Mouse (Mus musculus): ENCODE measurements around the gene Banp. TPM values are rescaled to one million over a fixed set of nuclear protein-coding genes. Genes with fewer than 3 reads are reported as not detected.

The Banp gene
- total and polyA plus RNA-seq, 2 experiments from 2014 or later, result 10.6 to 27.9 TPM

- no peak overlapping the region for H3K9ac ChIP-seq (replicated peaks; ENCODE audit: low read depth, low read length)
- no peak overlapping the region for H3K4me3 ChIP-seq (ENCODE audit: low read depth, low read length)
- H3K27me3 ChIP-seq (ENCODE audit: control insufficient read depth, insufficient read depth, low read length), result no peaks in the 10 kb centered on the region
- no peak for ATAC-seq (ENCODE audit: insufficient read depth, low read depth)
- no peak for TF ChIP-seq CTCF (IDR thresholded peaks at IDR 0.05; ENCODE audit: low read depth)
- no peak for TF ChIP-seq EP300 (IDR thresholded peaks at IDR 0.05; ENCODE audit: low read depth)
- H3K9me3 ChIP-seq (replicated peaks; ENCODE audit: control insufficient read depth, low read length), result no peaks in the 10 kb centered on the region
- H3K36me3 ChIP-seq (replicated peaks; ENCODE audit: control insufficient read depth, insufficient read depth, low read length), result peaks cover 64% of the 10 kb centered on the region
- no peak overlapping the region for H3K27ac ChIP-seq (ENCODE audit: low read depth)
- H3K4me1 ChIP-seq (ENCODE audit: control insufficient read depth, insufficient read depth), result no peaks in the 10 kb centered on the region
- H3K4me2 ChIP-seq (ENCODE audit: low read depth, low read length), result no peak overlapping the region
- 78% methylated on average over 4 of the region's 4 CpGs for WGBS
- DNase-seq (ENCODE audit: low spot score), result no peak
Observed at GRCm38 (mm10) chr8:121998631-121999030, 49.1 kb downstream of the Banp start.

GRCm38 (mm10) chr8:121999211-121999610 is 49.7 kb downstream of the Banp start:
- H3K4me1 ChIP-seq (ENCODE audit: control insufficient read depth, insufficient read depth), result no peaks in the 10 kb centered on the region
- H3K4me2 ChIP-seq (ENCODE audit: low read depth, low read length), result no peak overlapping the region
- H3K4me3 ChIP-seq (ENCODE audit: low read depth, low read length), result no peak overlapping the region
- H3K9ac ChIP-seq (replicated peaks; ENCODE audit: low read depth, low read length), result no peak overlapping the region
- peaks cover 66% of the 10 kb centered on the region for H3K36me3 ChIP-seq (replicated peaks; ENCODE audit: control insufficient read depth, insufficient read depth, low read length)
- WGBS, result 73% methylated on average over 5 of the region's 5 CpGs
- no peaks in the 10 kb centered on the region for H3K9me3 ChIP-seq (replicated peaks; ENCODE audit: control insufficient read depth, low read length)
- DNase-seq (ENCODE audit: low spot score) (no peak), ATAC-seq (ENCODE audit: insufficient read depth, low read depth) (no peak; the same call in 1 of the 2 replicates)
- H3K27me3 ChIP-seq (ENCODE audit: control insufficient read depth, insufficient read depth, low read length), result no peaks in the 10 kb centered on the region
- TF ChIP-seq CTCF (IDR thresholded peaks at IDR 0.05; ENCODE audit: low read depth) (no peak; the same call in 1 of the 2 replicates), EP300 (IDR thresholded peaks at IDR 0.05; ENCODE audit: low read depth) (no peak)
- H3K27ac ChIP-seq (ENCODE audit: low read depth), result no peak overlapping the region

- H3K27ac ChIP-seq (ENCODE audit: low read depth), result no peak overlapping the region
- H3K4me1 ChIP-seq (ENCODE audit: control insufficient read depth, insufficient read depth), result no peaks in the 10 kb centered on the region
- no peaks in the 10 kb centered on the region for H3K27me3 ChIP-seq (ENCODE audit: control insufficient read depth, insufficient read depth, low read length)
- no peak for ATAC-seq (ENCODE audit: insufficient read depth, low read depth)
- H3K4me2 ChIP-seq (ENCODE audit: low read depth, low read length), result no peak overlapping the region
- WGBS, result 81% methylated on average over 15 of the region's 15 CpGs
- no peaks in the 10 kb centered on the region for H3K9me3 ChIP-seq (replicated peaks; ENCODE audit: control insufficient read depth, low read length)
- H3K36me3 ChIP-seq (replicated peaks; ENCODE audit: control insufficient read depth, insufficient read depth, low read length), result peaks cover 73% of the 10 kb centered on the region
- no peak for DNase-seq (ENCODE audit: low spot score)
- TF ChIP-seq CTCF (IDR thresholded peaks at IDR 0.05; ENCODE audit: low read depth) (no peak), EP300 (IDR thresholded peaks at IDR 0.05; ENCODE audit: low read depth) (no peak)
- H3K4me3 ChIP-seq (ENCODE audit: low read depth, low read length), result no peak overlapping the region
- H3K9ac ChIP-seq (replicated peaks; ENCODE audit: low read depth, low read length), result no peak overlapping the region
Observed at GRCm38 (mm10) chr8:122001339-122002115, 52.0 kb downstream of the Banp start.

GRCm38 (mm10) chr8:122003646-122004045 is 54.1 kb downstream of the Banp start:
- TF ChIP-seq EP300 (IDR thresholded peaks at IDR 0.05; ENCODE audit: low read depth) (no peak), CTCF (IDR thresholded peaks at IDR 0.05; ENCODE audit: low read depth) (no peak)
- Histone ChIP-seq H3K27ac (ENCODE audit: low read depth) (no peak overlapping the region), H3K4me3 (ENCODE audit: low read depth, low read length) (no peak overlapping the region), H3K36me3 (replicated peaks; ENCODE audit: control insufficient read depth, insufficient read depth, low read length) (peaks cover 74% of the 10 kb centered on the region), H3K9ac (replicated peaks; ENCODE audit: low read depth, low read length) (no peak overlapping the region), H3K4me1 (ENCODE audit: control insufficient read depth, insufficient read depth) (no peaks in the 10 kb centered on the region), H3K27me3 (ENCODE audit: control insufficient read depth, insufficient read depth, low read length) (no peaks in the 10 kb centered on the region), H3K9me3 (replicated peaks; ENCODE audit: control insufficient read depth, low read length) (no peaks in the 10 kb centered on the region), H3K4me2 (ENCODE audit: low read depth, low read length) (no peak overlapping the region)
- 76% methylated on average over 8 of the region's 8 CpGs for WGBS
- ATAC-seq (ENCODE audit: insufficient read depth, low read depth) (no peak), DNase-seq (ENCODE audit: low spot score) (no peak)

- Histone ChIP-seq H3K9ac (replicated peaks; ENCODE audit: low read depth, low read length) (no peak overlapping the region), H3K36me3 (replicated peaks; ENCODE audit: control insufficient read depth, insufficient read depth, low read length) (peaks cover 74% of the 10 kb centered on the region), H3K27me3 (ENCODE audit: control insufficient read depth, insufficient read depth, low read length) (no peaks in the 10 kb centered on the region), H3K4me2 (ENCODE audit: low read depth, low read length) (no peak overlapping the region), H3K4me1 (ENCODE audit: control insufficient read depth, insufficient read depth) (no peaks in the 10 kb centered on the region), H3K4me3 (ENCODE audit: low read depth, low read length) (no peak overlapping the region), H3K27ac (ENCODE audit: low read depth) (no peak overlapping the region), H3K9me3 (replicated peaks; ENCODE audit: control insufficient read depth, low read length) (no peaks in the 10 kb centered on the region)
- WGBS, result 81% methylated on average over 5 of the region's 5 CpGs
- no peak for TF ChIP-seq CTCF (IDR thresholded peaks at IDR 0.05; ENCODE audit: low read depth)
- no peak for TF ChIP-seq EP300 (IDR thresholded peaks at IDR 0.05; ENCODE audit: low read depth)
- ATAC-seq (ENCODE audit: insufficient read depth, low read depth) (no peak), DNase-seq (ENCODE audit: low spot score) (no peak)
Observed at GRCm38 (mm10) chr8:122004131-122004530, 54.6 kb downstream of the Banp start.

Data from heart, postnatal 0 days (tissue).